Mouse (Mus musculus) natural killer cell, adult 2 months (primary cell): Measurements from ENCODE around the gene Hoxa10.

ENCODE experiments used
- DNase-seq, 2 experiments: peaks; one replicate each; pipeline ENCODE4 v3.0.0; 2022; ENCODE audit warnings: low spot score in 2 of 2

The Hoxa10 gene

GRCm38 (mm10) chr6:52229558-52230416 lies 10.9 kb downstream of the Hoxa10 start:
- no peak for DNase-seq

- no peak for DNase-seq
Measured at GRCm38 (mm10) chr6:52228475-52229465, 11.9 kb downstream of the Hoxa10 start.

GRCm38 (mm10) chr6:52227470-52228222 lies 13.0 kb downstream of the Hoxa10 start:
- no peak for DNase-seq

GRCm38 (mm10) chr6:52226569-52227257 lies 13.9 kb downstream of the Hoxa10 start:
- DNase-seq = no peak

- DNase-seq = no peak
Measured at GRCm38 (mm10) chr6:52225612-52226568, 14.8 kb downstream of the Hoxa10 start.

- no peak for DNase-seq
Measured at GRCm38 (mm10) chr6:52224895-52225611, 15.6 kb downstream of the Hoxa10 start.

- DNase-seq = no peak
Measured at GRCm38 (mm10) chr6:52223939-52224760, 16.5 kb downstream of the Hoxa10 start.

GRCm38 (mm10) chr6:52222729-52223128 lies 17.9 kb downstream of the Hoxa10 start:
- no peak for DNase-seq

- no peak for DNase-seq
Measured at GRCm38 (mm10) chr6:52221993-52222685, 18.5 kb downstream of the Hoxa10 start.

- peak; percentile 69 to 78 for DNase-seq
Measured at GRCm38 (mm10) chr6:52221337-52221992, 19.2 kb downstream of the Hoxa10 start, which contains the start of gene Hoxa7. Gene Hoxa7, minus strand, starts transcription at chr6:52221854.

GRCm38 (mm10) chr6:52220865-52221310 lies 19.8 kb downstream of the Hoxa10 start:
- no peak for DNase-seq

GRCm38 (mm10) chr6:52220003-52220864 lies 20.4 kb downstream of the Hoxa10 start:
- no peak for DNase-seq

GRCm38 (mm10) chr6:52219234-52219942 lies 21.3 kb downstream of the Hoxa10 start:
- DNase-seq = no peak

GRCm38 (mm10) chr6:52218643-52219215 lies 21.9 kb downstream of the Hoxa10 start:
- DNase-seq = no peak
